Mouse (Mus musculus): Measurements from ENCODE around the gene Slc35a2. TPM values are rescaled to one million over a fixed set of nuclear protein-coding genes. Genes with fewer than 3 reads are reported as not detected.

The Slc35a2 gene
- 6.4 TPM for polyA plus RNA-seq (2014; fragmentation: Illumina TruSeq; extraction: RNeasy Lipid Tissue Mini Kit (QIAGEN cat#74804); ENCODE audit: low replicate concordance)

GRCm38 (mm10) chrX:7883841-7884567 is at the start of gene Slc35a2:
TSS of gene Slc35a2 (plus strand) at chrX:7884028.

GRCm38 (mm10) chrX:7841163-7842162 is 42.4 kb upstream of the Slc35a2 start, which contains the start of gene Otud5:
TSS of gene Otud5 (plus strand) at chrX:7841364.

GRCm38 (mm10) chrX:7878007-7878419 is 5.8 kb upstream of the Slc35a2 start, which contains the start of gene Pim2:
TSS of gene Pim2 (plus strand) at chrX:7878262.

GRCm38 (mm10) chrX:7898880-7899874 is 15.3 kb downstream of the Slc35a2 start, which contains the start of the genes Pqbp1 and Timm17b:
TSS of gene Pqbp1 (minus strand) at chrX:7899269.
TSS of gene Timm17b (plus strand) at chrX:7899357.

GRCm38 (mm10) chrX:7907735-7908134 is 23.9 kb downstream of the Slc35a2 start, which contains the start of gene Gm10491:
TSS of gene Gm10491 (minus strand) at chrX:7907835.

GRCm38 (mm10) chrX:7909242-7909641 is 25.4 kb downstream of the Slc35a2 start, which contains the start of gene Gm10490:
TSS of gene Gm10490 (plus strand) at chrX:7909542.

GRCm38 (mm10) chrX:7919601-7920383 is 36.0 kb downstream of the Slc35a2 start, which contains the start of gene Pcsk1n:
TSS of gene Pcsk1n (plus strand) at chrX:7919822.

GRCm38 (mm10) chrX:7928270-7928790 is 44.5 kb downstream of the Slc35a2 start, which contains the start of gene Eras:
TSS of gene Eras (minus strand) at chrX:7928607.

Other genes starting within 250 kb of the Slc35a2 start
- gene Syp, start 245.6 kb upstream of the Slc35a2 start, polyA plus RNA-seq (2014; fragmentation: Illumina TruSeq; extraction: RNeasy Lipid Tissue Mini Kit (QIAGEN cat#74804); ENCODE audit: low replicate concordance), result 0.63 TPM
- 7.6 TPM for gene Prickle3, start 226.8 kb upstream of the Slc35a2 start, polyA plus RNA-seq (2014; fragmentation: Illumina TruSeq; extraction: RNeasy Lipid Tissue Mini Kit (QIAGEN cat#74804); ENCODE audit: low replicate concordance)
- 26.2 TPM for gene Plp2, start 212.6 kb upstream of the Slc35a2 start, polyA plus RNA-seq (2014; fragmentation: Illumina TruSeq; extraction: RNeasy Lipid Tissue Mini Kit (QIAGEN cat#74804); ENCODE audit: low replicate concordance)
- gene Magix, start 202.8 kb upstream of the Slc35a2 start, polyA plus RNA-seq (2014; fragmentation: Illumina TruSeq; extraction: RNeasy Lipid Tissue Mini Kit (QIAGEN cat#74804); ENCODE audit: low replicate concordance), result 0.33 TPM
- 33.0 TPM for gene Gpkow, start 186.9 kb upstream of the Slc35a2 start, polyA plus RNA-seq (2014; fragmentation: Illumina TruSeq; extraction: RNeasy Lipid Tissue Mini Kit (QIAGEN cat#74804); ENCODE audit: low replicate concordance)
- 3.8 TPM for gene Wdr45, start 169.7 kb upstream of the Slc35a2 start, polyA plus RNA-seq (2014; fragmentation: Illumina TruSeq; extraction: RNeasy Lipid Tissue Mini Kit (QIAGEN cat#74804); ENCODE audit: low replicate concordance)
- gene Gm45208, start 161.8 kb upstream of the Slc35a2 start, polyA plus RNA-seq (2014; fragmentation: Illumina TruSeq; extraction: RNeasy Lipid Tissue Mini Kit (QIAGEN cat#74804); ENCODE audit: low replicate concordance), result not detected
- 12.1 TPM for gene Praf2, start 155.6 kb upstream of the Slc35a2 start, polyA plus RNA-seq (2014; fragmentation: Illumina TruSeq; extraction: RNeasy Lipid Tissue Mini Kit (QIAGEN cat#74804); ENCODE audit: low replicate concordance)
- gene Ccdc120, start 133.1 kb upstream of the Slc35a2 start, polyA plus RNA-seq (2014; fragmentation: Illumina TruSeq; extraction: RNeasy Lipid Tissue Mini Kit (QIAGEN cat#74804); ENCODE audit: low replicate concordance), result 4.6 TPM
- gene Tfe3, start 121.5 kb upstream of the Slc35a2 start, polyA plus RNA-seq (2014; fragmentation: Illumina TruSeq; extraction: RNeasy Lipid Tissue Mini Kit (QIAGEN cat#74804); ENCODE audit: low replicate concordance), result 3.7 TPM
- 21.4 TPM for gene Gripap1, start 94.3 kb upstream of the Slc35a2 start, polyA plus RNA-seq (2014; fragmentation: Illumina TruSeq; extraction: RNeasy Lipid Tissue Mini Kit (QIAGEN cat#74804); ENCODE audit: low replicate concordance)
- gene Kcnd1, start 61.7 kb upstream of the Slc35a2 start, polyA plus RNA-seq (2014; fragmentation: Illumina TruSeq; extraction: RNeasy Lipid Tissue Mini Kit (QIAGEN cat#74804); ENCODE audit: low replicate concordance), result 0.89 TPM
- 26.6 TPM for gene Otud5, start 42.7 kb upstream of the Slc35a2 start, polyA plus RNA-seq (2014; fragmentation: Illumina TruSeq; extraction: RNeasy Lipid Tissue Mini Kit (QIAGEN cat#74804); ENCODE audit: low replicate concordance)
- 3.7 TPM for gene Pim2, start 5.8 kb upstream of the Slc35a2 start, polyA plus RNA-seq (2014; fragmentation: Illumina TruSeq; extraction: RNeasy Lipid Tissue Mini Kit (QIAGEN cat#74804); ENCODE audit: low replicate concordance)
- gene Pqbp1, start 15.2 kb downstream of the Slc35a2 start, polyA plus RNA-seq (2014; fragmentation: Illumina TruSeq; extraction: RNeasy Lipid Tissue Mini Kit (QIAGEN cat#74804); ENCODE audit: low replicate concordance), result 5.5 TPM
- 1.5 TPM for gene Timm17b, start 15.3 kb downstream of the Slc35a2 start, polyA plus RNA-seq (2014; fragmentation: Illumina TruSeq; extraction: RNeasy Lipid Tissue Mini Kit (QIAGEN cat#74804); ENCODE audit: low replicate concordance)
- not detected for gene Gm10491, start 23.8 kb downstream of the Slc35a2 start, polyA plus RNA-seq (2014; fragmentation: Illumina TruSeq; extraction: RNeasy Lipid Tissue Mini Kit (QIAGEN cat#74804); ENCODE audit: low replicate concordance)
- not detected for gene Gm10490, start 25.5 kb downstream of the Slc35a2 start, polyA plus RNA-seq (2014; fragmentation: Illumina TruSeq; extraction: RNeasy Lipid Tissue Mini Kit (QIAGEN cat#74804); ENCODE audit: low replicate concordance)
- not detected for gene Pcsk1n, start 35.8 kb downstream of the Slc35a2 start, polyA plus RNA-seq (2014; fragmentation: Illumina TruSeq; extraction: RNeasy Lipid Tissue Mini Kit (QIAGEN cat#74804); ENCODE audit: low replicate concordance)
- gene Eras, start 44.6 kb downstream of the Slc35a2 start, polyA plus RNA-seq (2014; fragmentation: Illumina TruSeq; extraction: RNeasy Lipid Tissue Mini Kit (QIAGEN cat#74804); ENCODE audit: low replicate concordance), result not detected
- gene Hdac6, start 63.9 kb downstream of the Slc35a2 start, polyA plus RNA-seq (2014; fragmentation: Illumina TruSeq; extraction: RNeasy Lipid Tissue Mini Kit (QIAGEN cat#74804); ENCODE audit: low replicate concordance), result 0.30 TPM
- gene Gata1, start 94.0 kb downstream of the Slc35a2 start, polyA plus RNA-seq (2014; fragmentation: Illumina TruSeq; extraction: RNeasy Lipid Tissue Mini Kit (QIAGEN cat#74804); ENCODE audit: low replicate concordance), result not detected
- 1,103 TPM for gene Glod5, start 134.5 kb downstream of the Slc35a2 start, polyA plus RNA-seq (2014; fragmentation: Illumina TruSeq; extraction: RNeasy Lipid Tissue Mini Kit (QIAGEN cat#74804); ENCODE audit: low replicate concordance)
- 8.6 TPM for gene Suv39h1, start 190.7 kb downstream of the Slc35a2 start, polyA plus RNA-seq (2014; fragmentation: Illumina TruSeq; extraction: RNeasy Lipid Tissue Mini Kit (QIAGEN cat#74804); ENCODE audit: low replicate concordance)
- 0.59 TPM for gene Was, start 206.5 kb downstream of the Slc35a2 start, polyA plus RNA-seq (2014; fragmentation: Illumina TruSeq; extraction: RNeasy Lipid Tissue Mini Kit (QIAGEN cat#74804); ENCODE audit: low replicate concordance)
- gene Wdr13, start 248.9 kb downstream of the Slc35a2 start, polyA plus RNA-seq (2014; fragmentation: Illumina TruSeq; extraction: RNeasy Lipid Tissue Mini Kit (QIAGEN cat#74804); ENCODE audit: low replicate concordance), result 60.9 TPM

All from small intestine, adult 10 weeks (tissue).